Mouse (Mus musculus) hindbrain, embryonic 14.5 days (tissue): Measurements from ENCODE around the gene Fam193b. TPM values are rescaled to one million over a fixed set of nuclear protein-coding genes. Genes with fewer than 3 reads are reported as not detected.
A peak's percentile ranks its signal among the peaks of the same experiment; 100 is the strongest.
"Not testable (repeated sequence)": the region's sequence is repeated elsewhere in the genome, so short reads cannot be mapped to it uniquely, and the experiment has no call there.

Experiments
- ATAC-seq: fragments of 200-750 bp; cut with Nextera tagmentation; 2 replicates; pipeline ENCODE4 v1.8.0; 2017; ENCODE audit warnings: moderate number of reproducible peaks, mild to moderate bottlenecking, moderate TSS enrichment, moderate library complexity; ENCODE audit not compliant: low FRiP score
- DNase-seq: peaks from one replicate; pipeline ENCODE4 v3.0.0-alpha.2; 2015; ENCODE audit warnings: low spot score
- H3K27ac ChIP-seq: fragments of 300-500 bp; sonication (generic); 2 replicates; pipeline ENCODE4 v1.5.1; 2014; ENCODE audit warnings: mild to moderate bottlenecking, moderate library complexity
- H3K27me3 ChIP-seq: fragments of 300-500 bp; sonication (generic); 2 replicates; pipeline ENCODE4 v1.6.1; 2014; ENCODE audit warnings: mild to moderate bottlenecking, low read length, mixed read lengths; ENCODE audit not compliant: control insufficient read depth, insufficient read depth
- H3K36me3 ChIP-seq: fragments of 300-500 bp; sonication (generic); replicated peaks from 2 replicates; pipeline ENCODE4 v1.6.1; 2014; ENCODE audit not compliant: control insufficient read depth, insufficient read depth
- H3K4me1 ChIP-seq: fragments of 300-500 bp; sonication (generic); replicated peaks from 2 replicates; pipeline ENCODE4 v1.6.1; 2014; ENCODE audit warnings: antibody characterized with exemption, low read length, mixed read lengths; ENCODE audit not compliant: control insufficient read depth, insufficient read depth
- H3K4me2 ChIP-seq: fragments of 300-500 bp; sonication (generic); replicated peaks from 2 replicates; pipeline ENCODE4 v1.6.1; 2014; ENCODE audit warnings: mild to moderate bottlenecking, moderate library complexity
- H3K4me3 ChIP-seq: fragments of 300-500 bp; sonication (generic); replicated peaks from 2 replicates; pipeline ENCODE4 v1.5.1; 2014; ENCODE audit warnings: mild to moderate bottlenecking, low read length
- H3K9ac ChIP-seq: fragments of 300-500 bp; sonication (generic); 2 replicates; pipeline ENCODE4 v1.6.1; 2014
- H3K9me3 ChIP-seq: fragments of 300-500 bp; sonication (generic); 2 replicates; pipeline ENCODE4 v1.6.1; 2016; ENCODE audit warnings: low read length; ENCODE audit not compliant: control insufficient read depth
- WGBS: fragments of 180-500 bp; shearing (Covaris S2); extraction: QIAGEN DNeasy Blood & Tissue Kit; methylation state at CpG from one replicate; pipeline ENCODE4 v1.1.7; 2014; 5-methylcytosine and 5-hydroxymethylcytosine counted together
- polyA plus RNA-seq: library from polyadenylated mRNA; unstranded; fragments of >200 nt; fragmentation: Nextera tagmentation; extraction: Ambion mirVana; gene quantifications from 2 replicates; pipeline ENCODE4 v1.2.1, GENCODE M21; 2014

Gene Fam193b
- polyA plus RNA-seq, 1 experiment from 2014 or later, result 47.4 TPM

DNA sequence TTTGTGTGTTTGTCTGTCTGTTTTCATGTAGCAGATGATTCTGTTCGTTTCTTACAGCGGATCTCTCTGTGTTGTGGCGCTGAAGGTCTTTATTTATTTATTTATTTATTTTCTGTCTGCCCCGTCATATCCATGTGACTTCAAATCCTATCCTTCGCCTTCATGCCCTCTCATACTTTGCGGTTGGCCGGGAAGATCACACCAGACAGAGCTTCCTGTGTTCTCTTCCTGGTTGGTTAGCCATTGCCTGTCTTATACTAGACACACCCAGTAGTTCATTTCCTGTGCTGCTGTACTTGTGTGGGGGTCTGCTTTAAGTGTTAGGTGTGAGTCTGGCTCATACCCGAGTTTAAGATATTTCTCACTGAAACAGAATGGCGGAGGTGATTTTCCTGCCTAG, 29.7 kb upstream of the Fam193b start:
- ATAC-seq (0 out of 2 replicates have a peak, but pooled peaks have one; percentile 35), DNase-seq (no peak)
- Histone ChIP-seq H3K9me3 (no peaks in the 10 kb centered on the region), H3K27me3 (no peaks in the 10 kb centered on the region), H3K4me2 (peak overlapping the region; percentile 82), H3K4me1 (peaks cover 9% of the 10 kb centered on the region), H3K9ac (peak overlapping the region; percentile 86), H3K27ac (peak overlapping the region; percentile 65; the same call in 1 of the 2 replicates), H3K36me3 (peaks cover 48% of the 10 kb centered on the region), H3K4me3 (peak overlapping the region; percentile 81)
- WGBS, result 19% methylated on average over 9 of the region's 9 CpGs

DNA sequence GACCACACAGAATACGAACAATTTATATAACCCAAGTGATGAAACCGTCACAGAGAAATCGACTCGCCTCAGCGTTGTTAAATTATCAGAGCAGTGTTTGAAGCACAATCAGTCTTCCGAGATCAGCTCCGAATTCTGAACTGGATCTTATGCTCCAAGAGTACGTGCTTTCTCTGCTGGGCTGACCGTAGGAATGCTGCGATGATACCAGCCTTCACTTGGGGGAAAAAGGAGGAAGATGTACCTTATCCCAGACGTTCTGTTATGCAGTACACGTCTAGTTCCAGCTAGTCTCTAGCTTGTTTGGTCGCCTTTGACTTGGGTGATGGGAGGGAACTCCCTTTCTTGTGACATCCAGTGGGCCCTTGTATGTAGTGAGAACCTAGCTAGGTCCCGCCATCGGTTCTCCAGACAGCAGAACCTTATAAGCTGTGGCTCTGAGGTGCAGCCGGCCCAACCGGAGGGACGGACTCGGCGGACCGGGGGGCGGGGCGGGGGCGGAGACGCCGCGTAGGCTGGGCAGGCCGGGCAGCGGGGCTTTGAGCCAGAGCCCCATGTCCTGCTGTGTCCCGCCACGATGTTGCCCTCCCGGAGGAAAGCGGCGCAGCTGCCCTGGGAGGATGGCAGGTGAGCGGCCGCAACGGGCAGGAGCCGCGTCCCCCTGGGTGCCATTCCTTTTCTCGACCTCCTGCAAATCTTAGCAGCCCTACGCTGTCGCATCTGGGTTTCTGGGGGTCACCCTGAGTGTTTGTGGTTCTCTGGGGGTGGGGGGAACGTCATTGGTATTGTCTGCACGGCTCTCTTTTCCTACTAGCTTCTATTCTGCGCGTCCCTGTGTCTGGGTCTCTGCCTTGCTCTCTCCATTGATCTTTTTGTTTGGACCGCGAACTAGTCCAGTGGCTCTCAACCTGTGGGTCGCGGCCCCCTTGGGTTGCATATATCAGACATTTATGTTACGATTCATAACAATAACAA, 28.9 kb upstream of the Fam193b start, which contains the start of gene B4galt7:
Gene B4galt7, plus strand, starts transcription at position 331 of the 975 bp plus-strand sequence.
- Histone ChIP-seq H3K4me1 (peaks cover 9% of the 10 kb centered on the region), H3K9ac (peak within 1 kb of the TSS; percentile 86), H3K27me3 (no peaks in the 10 kb centered on the region), H3K4me3 (peak within 1 kb of the TSS; percentile 81), H3K27ac (peak within 1 kb of the TSS; percentile 65), H3K36me3 (peaks cover 49% of the 10 kb centered on the region), H3K4me2 (peak within 1 kb of the TSS; percentile 82), H3K9me3 (no peaks in the 10 kb centered on the region)
- DNase-seq (peak; percentile 76), ATAC-seq (peak; percentile 89)
- 11% methylated on average over 51 of the region's 51 CpGs for WGBS

DNA sequence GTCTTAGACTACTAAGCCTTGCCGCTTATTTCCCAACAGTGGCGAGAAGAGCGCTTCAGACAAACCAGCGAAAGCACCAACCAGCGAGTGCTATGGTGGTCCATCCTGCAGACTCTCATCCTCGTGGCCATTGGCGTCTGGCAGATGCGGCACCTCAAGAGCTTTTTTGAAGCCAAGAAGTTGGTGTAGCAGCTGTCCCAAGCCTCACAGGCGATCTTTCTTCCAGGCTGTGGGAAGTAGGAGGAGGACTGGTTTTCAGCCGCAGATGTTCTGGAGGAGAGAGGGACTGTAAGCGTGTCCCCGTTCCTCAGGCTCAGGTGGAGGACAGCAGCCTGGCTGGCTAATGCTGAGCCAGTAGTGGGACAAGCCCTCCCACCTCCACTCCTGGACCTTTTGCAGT, 25.9 kb upstream of the Fam193b start:
- WGBS, result 96% methylated on average over 12 of the region's 12 CpGs
- no peak overlapping the region for H3K4me3 ChIP-seq
- DNase-seq, result no peak
- ATAC-seq, result no peak
- no peak overlapping the region for H3K9ac ChIP-seq
- no peak overlapping the region for H3K4me2 ChIP-seq
- H3K4me1 ChIP-seq, result peaks cover 21% of the 10 kb centered on the region
- H3K9me3 ChIP-seq, result no peaks in the 10 kb centered on the region
- no peak overlapping the region for H3K27ac ChIP-seq
- no peaks in the 10 kb centered on the region for H3K27me3 ChIP-seq
- H3K36me3 ChIP-seq, result peaks cover 45% of the 10 kb centered on the region

DNA sequence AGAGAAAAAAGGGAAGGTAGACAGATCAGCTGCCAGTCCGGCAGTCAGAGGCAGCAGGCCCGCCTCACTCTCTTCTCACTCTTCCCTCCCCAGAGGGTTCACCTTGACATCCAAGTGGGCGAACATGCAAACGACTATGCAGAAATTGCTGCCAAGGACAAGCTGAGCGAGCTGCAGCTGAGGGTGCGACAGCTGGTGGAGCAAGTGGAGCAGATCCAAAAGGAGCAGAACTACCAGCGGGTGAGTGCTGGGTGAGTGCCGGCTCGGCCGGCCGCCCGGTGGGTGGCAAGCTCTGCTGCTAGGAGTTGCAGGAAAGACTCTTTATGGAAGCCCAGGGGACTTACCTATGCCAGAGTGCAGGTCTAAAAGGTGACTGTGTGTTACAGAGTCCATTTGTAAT, 24.5 kb upstream of the Fam193b start:
- Histone ChIP-seq H3K27me3 (no peaks in the 10 kb centered on the region), H3K9ac (no peak overlapping the region), H3K4me1 (peaks cover 12% of the 10 kb centered on the region), H3K27ac (no peak overlapping the region), H3K4me2 (no peak overlapping the region), H3K4me3 (no peak overlapping the region), H3K36me3 (peaks cover 45% of the 10 kb centered on the region), H3K9me3 (no peaks in the 10 kb centered on the region)
- 89% methylated on average over 12 of the region's 12 CpGs for WGBS
- no peak for DNase-seq
- ATAC-seq, result no peak

DNA sequence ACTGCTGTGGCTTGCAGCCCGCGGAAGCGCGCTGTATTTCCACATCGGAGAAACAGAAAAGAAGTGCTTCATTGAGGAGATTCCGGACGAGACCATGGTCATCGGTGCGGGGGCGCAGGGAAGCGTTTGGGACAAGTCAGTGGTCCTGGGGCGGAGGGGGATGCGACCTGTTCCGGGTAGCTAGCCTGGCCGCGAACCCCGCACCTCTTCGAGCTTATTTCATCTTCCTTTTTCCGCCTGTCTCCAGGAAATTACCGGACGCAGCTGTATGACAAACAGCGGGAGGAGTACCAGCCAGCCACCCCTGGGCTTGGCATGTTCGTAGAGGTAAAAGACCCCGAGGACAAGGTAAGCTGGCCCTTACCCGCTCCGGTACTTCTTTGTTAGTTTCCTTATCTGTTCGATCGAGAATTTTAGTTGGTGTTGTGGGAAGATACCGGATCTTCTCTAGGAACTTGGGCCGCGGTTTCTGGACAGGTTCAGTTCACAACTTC, 22.4 kb upstream of the Fam193b start:
- Histone ChIP-seq H3K27me3 (no peaks in the 10 kb centered on the region), H3K27ac (peak overlapping the region; percentile 58), H3K36me3 (peaks cover 41% of the 10 kb centered on the region), H3K4me3 (peak overlapping the region; percentile 82), H3K9me3 (no peaks in the 10 kb centered on the region), H3K4me2 (peak overlapping the region; percentile 81), H3K4me1 (peaks cover 12% of the 10 kb centered on the region), H3K9ac (peak overlapping the region; percentile 89)
- DNase-seq, result no peak
- under 1% methylated on average over 31 of the region's 31 CpGs for WGBS
- 0 out of 2 replicates have a peak, but pooled peaks have one; percentile 31 for ATAC-seq

DNA sequence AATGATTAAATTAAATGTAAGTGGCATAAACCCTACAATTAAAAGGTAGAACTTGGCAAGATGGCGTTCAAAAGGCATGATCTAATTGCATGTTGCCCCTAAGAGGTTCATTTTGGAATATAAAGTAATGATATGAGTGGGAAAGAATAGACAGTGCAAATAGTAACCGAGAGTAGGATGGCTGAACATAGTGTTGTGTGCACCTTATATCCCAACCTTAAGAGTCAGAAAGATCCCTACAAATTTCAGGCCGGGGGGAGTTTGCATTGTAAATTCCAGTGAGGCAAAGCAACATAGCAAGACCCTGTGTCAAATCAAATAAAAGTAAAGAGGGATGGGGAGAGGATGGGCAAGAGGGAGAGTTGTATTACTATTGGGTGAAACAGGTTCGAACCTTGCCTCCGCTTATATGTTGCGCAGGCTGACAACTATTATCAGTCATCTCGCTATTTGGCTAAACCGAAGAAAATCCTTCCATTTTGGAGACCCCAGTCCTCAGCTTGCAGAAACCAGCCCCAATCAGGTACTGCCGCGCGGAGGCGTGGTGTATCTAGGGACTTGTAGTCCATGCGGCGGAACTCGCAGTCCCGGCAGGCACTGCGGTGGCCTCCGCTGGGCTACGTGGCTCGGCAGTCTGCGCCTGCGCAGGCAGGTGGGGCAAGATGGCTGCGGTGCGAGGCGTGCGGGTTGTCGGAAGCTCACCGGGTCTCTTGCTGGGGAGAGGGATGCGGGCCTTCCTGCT, 21.8 kb upstream of the Fam193b start:
- peak overlapping the region; percentile 89 for H3K9ac ChIP-seq
- peaks cover 35% of the 10 kb centered on the region for H3K36me3 ChIP-seq
- peak; percentile 99 for ATAC-seq
- peak overlapping the region; percentile 81 for H3K27ac ChIP-seq
- H3K4me2 ChIP-seq, result peak overlapping the region; percentile 81
- peaks cover 12% of the 10 kb centered on the region for H3K4me1 ChIP-seq
- H3K4me3 ChIP-seq, result peak overlapping the region; percentile 82
- peak; percentile 99 for DNase-seq
- WGBS, result 4% methylated on average over 29 of the region's 29 CpGs
- no peaks in the 10 kb centered on the region for H3K9me3 ChIP-seq
- no peaks in the 10 kb centered on the region for H3K27me3 ChIP-seq

DNA sequence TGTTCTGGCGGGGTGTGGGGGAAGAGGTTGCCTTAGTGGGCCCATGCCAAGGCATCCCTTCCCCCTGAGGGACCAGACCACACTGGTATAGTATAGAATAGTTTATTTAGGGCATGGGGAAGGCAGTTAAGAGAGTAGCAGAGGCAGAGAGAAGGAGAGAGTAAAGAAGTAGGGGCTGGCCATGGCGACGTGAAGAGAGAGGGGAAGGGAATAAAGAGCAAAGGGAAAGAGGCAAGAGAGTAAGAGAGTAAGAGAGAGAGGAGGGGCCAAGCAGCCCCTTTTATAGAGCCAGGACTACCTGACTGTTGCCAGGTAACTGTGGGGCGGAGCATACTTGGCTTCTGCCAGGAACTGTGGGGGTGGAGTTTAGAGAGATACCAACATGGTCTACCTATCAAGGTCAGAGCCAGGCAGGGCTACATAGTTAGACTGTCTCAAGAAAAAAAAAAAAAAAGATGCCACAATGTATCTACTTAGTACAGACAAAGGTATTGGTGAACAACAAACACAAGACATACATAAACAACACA, 21.1 kb upstream of the Fam193b start:
- ATAC-seq, result no peak
- Histone ChIP-seq H3K9ac (no peak overlapping the region), H3K27ac (no peak overlapping the region), H3K4me1 (peaks cover 12% of the 10 kb centered on the region), H3K9me3 (no peaks in the 10 kb centered on the region), H3K4me3 (no peak overlapping the region; the same call in 1 of the 2 replicates), H3K4me2 (peak overlapping the region; percentile 81), H3K27me3 (no peaks in the 10 kb centered on the region), H3K36me3 (peaks cover 28% of the 10 kb centered on the region)
- DNase-seq, result no peak
- WGBS, result 74% methylated on average over 4 of the region's 4 CpGs

DNA sequence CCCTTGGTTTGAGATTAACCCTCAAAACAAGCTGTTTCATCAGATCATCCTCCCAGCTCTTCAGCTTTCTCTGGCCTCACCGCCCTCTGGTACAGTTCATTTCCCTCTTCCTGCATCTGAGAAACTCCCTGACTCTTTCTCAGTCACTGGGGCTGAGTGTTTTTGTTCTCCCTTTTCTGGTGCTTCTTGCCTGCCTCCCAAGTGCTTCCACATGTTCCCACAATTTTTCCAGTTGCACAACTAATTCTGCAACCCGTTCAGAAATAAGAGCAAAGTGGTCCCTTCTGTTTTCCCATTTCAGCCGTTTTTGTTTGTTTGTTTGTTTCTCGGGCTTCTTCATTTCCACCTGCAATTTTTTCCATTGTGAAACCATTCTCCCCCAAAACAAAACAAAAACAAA, 7.2 kb upstream of the Fam193b start:
- ATAC-seq (no peak), DNase-seq (no peak)
- H3K4me3 ChIP-seq, result no peak overlapping the region
- 84% methylated on average over 4 of the region's 4 CpGs for WGBS
- H3K4me1 ChIP-seq, result no peaks in the 10 kb centered on the region
- no peak overlapping the region for H3K4me2 ChIP-seq
- no peak overlapping the region for H3K27ac ChIP-seq
- H3K9ac ChIP-seq, result no peak overlapping the region
- H3K27me3 ChIP-seq, result no peaks in the 10 kb centered on the region
- no peaks in the 10 kb centered on the region for H3K9me3 ChIP-seq
- no peaks in the 10 kb centered on the region for H3K36me3 ChIP-seq

DNA sequence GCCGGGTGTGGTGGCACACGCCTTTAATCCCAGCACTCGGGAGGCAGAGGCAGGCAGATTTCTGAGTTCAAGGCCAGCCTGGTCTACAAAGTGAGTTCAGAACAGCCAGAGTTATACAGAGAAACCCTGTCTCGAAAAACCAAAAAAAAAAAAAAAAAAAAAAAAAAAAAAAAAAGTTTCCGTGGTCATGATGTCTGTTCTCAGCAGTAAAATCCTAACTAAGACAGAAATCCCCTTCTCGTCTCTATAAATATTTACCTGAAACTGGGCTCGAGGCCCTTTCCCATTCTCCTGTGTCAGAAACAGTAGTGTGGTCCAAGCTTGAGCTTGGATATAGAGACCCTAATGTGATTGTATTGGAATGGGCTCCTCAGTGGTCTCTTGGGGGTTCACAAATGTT, 6.0 kb upstream of the Fam193b start:
- H3K9ac ChIP-seq, H3K4me1 ChIP-seq, H3K36me3 ChIP-seq, H3K4me2 ChIP-seq, H3K4me3 ChIP-seq, H3K9me3 ChIP-seq, H3K27ac ChIP-seq, H3K27me3 ChIP-seq, ATAC-seq, DNase-seq: not testable (repeated sequence)
- WGBS, result 92% methylated on average over 7 of the region's 7 CpGs
